Mouse (Mus musculus): ENCODE results near the gene Kat5.

GRCm38 (mm10) chr19:5637069-5638047, 27.3 kb upstream of the Kat5 start, which contains the start of gene Rela:
- peak; percentile 53 for TF ChIP-seq POLR2A (IDR thresholded peaks at IDR 0.05; ENCODE audit: low read depth, low read length)
- TF ChIP-seq CTCF (conservative IDR thresholded peaks at IDR 0.05; ENCODE audit: insufficient read depth, insufficient read length, low read depth, low read length): no peak
